Mouse (Mus musculus): ENCODE data around the gene Rhpn2. TPM values are rescaled to one million over a fixed set of nuclear protein-coding genes. Genes with fewer than 3 reads are reported as not detected.

Rhpn2 gene
- total and polyA plus RNA-seq, 3 experiments, result 0.51 to 4.6 (median 1.6) TPM

- no peak for DNase-seq
Observed at GRCm38 (mm10) chr7:35347918-35348700, 14.1 kb downstream of the Rhpn2 start.

DNA sequence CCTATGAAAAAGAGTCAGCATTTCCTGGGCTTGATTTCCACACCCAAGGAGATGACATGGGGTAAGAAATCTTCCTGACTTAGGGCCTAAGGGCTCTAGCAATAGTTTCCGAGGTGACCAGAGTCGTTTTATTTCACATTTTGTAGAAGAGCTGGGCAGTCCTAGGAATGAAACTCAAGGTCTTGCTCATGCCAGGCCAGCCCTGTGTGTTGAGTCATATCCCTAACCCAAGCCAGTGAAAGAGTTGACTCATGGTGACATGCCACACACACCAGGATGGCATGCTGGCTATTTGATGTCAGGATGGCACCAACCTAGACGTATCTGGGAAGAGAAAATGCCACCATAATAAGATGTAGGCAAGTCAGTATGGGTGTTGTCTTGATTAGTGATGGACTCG, 15.1 kb downstream of the Rhpn2 start:
- peak; percentile 71 for DNase-seq

DNA sequence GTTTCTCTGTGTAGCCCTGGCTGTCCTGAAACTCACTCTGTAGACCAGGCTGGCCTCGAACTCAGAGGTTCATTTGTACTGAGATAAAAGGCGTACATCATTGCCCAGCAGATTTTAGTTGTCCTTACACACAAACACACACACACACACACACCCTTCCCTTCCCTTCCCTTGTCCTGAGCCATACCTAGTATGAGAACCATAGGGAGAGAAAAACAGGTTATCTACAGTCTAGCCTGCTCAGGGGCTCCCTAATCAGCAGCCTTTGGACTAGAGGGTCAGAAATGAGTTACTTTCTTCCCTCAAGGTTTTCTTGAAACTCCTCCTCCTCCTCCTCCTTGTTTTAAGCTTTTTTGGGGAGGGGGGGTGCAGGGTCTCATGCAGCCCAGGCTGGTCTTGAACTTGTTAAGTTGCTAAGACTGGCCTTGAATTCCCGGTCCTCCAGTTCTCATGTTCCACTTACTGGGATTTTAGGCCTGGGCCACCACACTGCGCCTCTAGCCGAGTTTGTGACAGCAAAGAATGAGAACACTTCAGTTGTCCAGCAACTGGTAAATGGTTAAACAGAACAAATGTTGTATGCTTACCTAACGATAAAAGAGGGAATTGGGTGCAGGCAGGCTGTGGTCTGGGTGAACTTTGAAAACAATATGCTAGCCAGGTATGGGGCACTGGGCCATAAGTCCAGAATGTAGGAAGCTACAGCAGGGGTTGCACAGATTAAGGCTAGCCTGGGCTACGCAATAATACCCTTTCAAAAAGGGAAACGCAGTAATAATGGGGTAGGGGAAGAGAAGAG, 16.1 kb downstream of the Rhpn2 start:
- DNase-seq, result no peak

- DNase-seq, result no peak
Observed at GRCm38 (mm10) chr7:35351155-35351554, 17.2 kb downstream of the Rhpn2 start.

- no peak for DNase-seq
Observed at GRCm38 (mm10) chr7:35353306-35353705, 19.3 kb downstream of the Rhpn2 start.

- DNase-seq, result no peak
Observed at GRCm38 (mm10) chr7:35355303-35355872, 21.4 kb downstream of the Rhpn2 start.

DNA sequence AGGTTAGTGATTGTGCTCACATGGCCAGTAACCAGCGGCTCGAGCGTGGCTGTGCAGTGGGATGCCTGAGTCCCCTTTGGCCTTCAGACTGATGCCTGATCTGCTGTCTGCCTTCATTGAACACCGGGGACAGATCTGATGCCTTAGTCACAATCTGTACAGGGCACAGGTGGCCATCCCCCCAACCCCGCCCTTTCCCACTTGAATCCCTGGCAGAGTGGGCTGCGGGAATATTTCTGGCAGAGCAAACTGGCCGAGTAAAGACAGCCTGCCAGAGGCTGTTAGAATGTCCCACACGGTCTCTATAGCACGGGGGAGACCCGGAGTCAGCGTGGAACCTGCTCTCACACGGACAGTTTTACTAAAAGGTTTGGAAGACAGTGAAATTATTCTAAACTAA, 23.7 kb downstream of the Rhpn2 start:
- DNase-seq, result no peak

- DNase-seq, result no peak
Observed at GRCm38 (mm10) chr7:35362253-35362652, 28.3 kb downstream of the Rhpn2 start.

DNA sequence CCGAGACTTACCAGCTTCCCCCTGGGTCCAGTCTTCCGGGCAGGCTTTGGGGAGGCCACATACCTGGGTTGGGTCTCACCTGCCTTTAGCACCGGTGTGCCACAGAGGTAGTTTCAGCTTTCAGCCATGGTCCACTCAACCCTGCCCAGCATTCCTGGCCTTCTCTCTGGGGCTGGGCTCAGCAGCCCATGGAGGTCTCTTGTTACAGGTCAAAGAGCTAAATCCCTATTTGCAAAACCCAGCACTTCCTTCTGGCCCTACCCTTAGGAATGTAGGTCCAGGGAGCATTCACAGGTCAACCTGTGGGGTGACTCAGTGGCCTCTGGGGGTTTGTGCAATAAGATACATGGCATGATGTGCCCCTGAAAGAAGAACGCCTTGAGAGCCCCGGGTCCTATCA, 28.9 kb downstream of the Rhpn2 start:
- DNase-seq, result no peak

GRCm38 (mm10) chr7:35365161-35365910, 31.4 kb downstream of the Rhpn2 start:
- DNase-seq, result no peak

- no peak for DNase-seq
Observed at GRCm38 (mm10) chr7:35371096-35371495, 37.1 kb downstream of the Rhpn2 start.

DNA sequence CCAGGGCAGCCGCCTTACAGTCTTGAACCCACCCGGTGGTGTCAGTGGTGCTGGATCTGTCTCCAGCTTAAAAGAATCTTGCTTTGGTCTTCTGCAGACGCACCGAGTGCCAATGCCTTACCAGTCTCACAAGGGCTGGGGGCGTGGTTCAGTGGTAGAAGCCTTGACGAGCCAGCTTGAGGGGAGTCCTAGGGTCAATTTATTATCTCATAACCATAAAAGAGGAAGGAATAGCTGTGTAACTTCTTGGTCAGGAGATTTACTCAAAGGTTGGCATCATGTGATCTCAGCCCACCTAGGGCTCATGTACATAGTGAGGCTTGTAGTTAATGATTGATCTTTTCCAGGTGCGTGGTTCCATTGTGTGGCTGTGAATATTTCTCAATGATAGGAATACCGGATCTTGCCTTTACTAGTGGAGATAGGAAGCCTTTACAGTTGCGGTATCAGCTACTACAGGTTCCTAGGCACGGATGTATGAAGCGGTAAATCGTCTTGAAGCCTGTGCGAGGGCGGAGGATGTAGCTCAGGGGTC, 38.6 kb downstream of the Rhpn2 start:
- no peak for DNase-seq

DNA sequence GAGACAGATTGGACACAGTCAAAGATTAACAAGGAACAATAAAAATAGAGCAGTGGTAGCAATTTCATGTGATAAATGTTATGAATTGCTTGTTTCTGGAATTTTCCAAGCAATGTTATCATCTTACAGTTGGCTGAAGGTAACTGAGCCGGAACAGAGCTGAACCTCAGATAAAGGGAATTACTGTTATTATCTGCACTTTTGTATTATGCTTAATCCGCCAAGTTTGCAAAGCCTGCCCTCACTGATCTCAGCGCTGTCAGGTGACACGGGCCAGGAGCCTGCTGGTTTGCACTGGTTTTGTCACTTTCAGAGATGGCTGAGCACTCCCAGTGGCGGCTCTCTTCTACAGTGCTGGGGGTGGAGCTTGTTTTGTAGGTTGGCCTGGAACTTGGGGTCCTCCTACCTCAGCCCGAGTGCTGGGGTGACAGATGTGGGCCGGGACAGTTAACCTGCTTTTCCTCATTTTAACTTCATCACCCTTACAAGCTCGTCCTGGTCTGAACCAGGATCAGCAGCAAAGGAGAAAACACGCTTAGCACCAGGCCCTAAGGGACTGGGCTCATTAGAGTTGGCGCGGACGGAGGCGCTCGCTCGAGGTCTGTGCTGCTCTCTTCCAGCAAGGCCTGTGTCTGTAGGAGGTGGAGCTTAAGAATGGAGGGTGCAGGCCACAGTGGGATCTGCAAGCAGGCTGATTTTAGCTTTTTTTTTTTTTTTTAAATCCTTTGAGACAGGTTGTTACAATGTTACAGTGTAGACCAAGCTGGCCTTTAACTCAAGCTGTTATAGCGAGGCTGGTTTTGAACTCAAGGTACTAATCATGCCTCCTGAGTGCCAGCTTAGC, 39.4 kb downstream of the Rhpn2 start:
- DNase-seq, result no peak

- DNase-seq, result no peak
Observed at GRCm38 (mm10) chr7:35374265-35374664, 40.3 kb downstream of the Rhpn2 start.

GRCm38 (mm10) chr7:35376623-35377022, 42.7 kb downstream of the Rhpn2 start:
- no peak for DNase-seq

- no peak for DNase-seq
Observed at GRCm38 (mm10) chr7:35379492-35380119, 45.6 kb downstream of the Rhpn2 start.

DNA sequence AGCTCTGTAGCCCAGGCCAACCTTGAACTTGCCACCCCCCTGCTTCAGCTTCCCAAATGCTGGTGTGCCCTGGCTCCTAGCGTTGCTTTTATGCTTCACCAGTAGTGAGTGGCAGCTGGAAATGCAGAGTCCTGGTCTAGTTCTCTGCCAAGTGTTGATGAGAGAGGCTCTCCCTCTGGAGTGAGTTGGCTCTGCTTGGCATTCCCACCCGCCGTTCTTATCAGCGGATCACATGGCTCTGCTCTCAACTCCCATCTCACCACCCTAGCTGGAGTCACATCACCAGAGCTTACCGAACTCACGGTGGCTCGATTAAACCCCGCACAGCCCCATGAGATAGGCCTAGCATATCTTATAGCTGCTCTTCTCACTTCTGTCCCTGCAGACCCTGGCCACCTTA, 46.4 kb downstream of the Rhpn2 start:
- no peak for DNase-seq

GRCm38 (mm10) chr7:35381861-35382260, 47.9 kb downstream of the Rhpn2 start:
- no peak for DNase-seq

GRCm38 (mm10) chr7:35382706-35383353, 48.9 kb downstream of the Rhpn2 start:
- DNase-seq, result no peak

DNA sequence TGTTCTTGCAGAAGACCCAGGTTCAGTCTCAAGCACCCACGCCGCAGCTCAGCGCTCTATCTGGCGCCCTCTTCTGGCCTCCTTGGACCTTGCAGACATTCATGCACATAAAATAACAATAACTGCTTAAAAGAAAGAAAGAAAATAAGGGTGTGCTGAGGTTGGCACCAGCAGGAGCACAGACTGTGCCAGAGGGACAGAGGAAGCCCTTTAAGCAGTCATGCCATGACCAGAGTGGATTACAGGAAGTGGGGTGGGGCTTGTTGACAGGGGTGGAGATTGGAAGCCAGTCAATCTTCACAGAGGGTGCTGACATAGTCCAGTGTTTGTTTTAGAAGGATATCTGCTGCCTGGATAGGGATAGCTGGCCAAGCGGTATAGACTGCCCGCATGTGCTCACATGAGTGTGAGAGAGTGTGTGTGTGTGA, 52.6 kb downstream of the Rhpn2 start:
- no peak for DNase-seq

Data from adrenal gland, adult 2 months (tissue).